Comparison of ENCODE assay signal across 28 mouse cellular contexts in genomic region chr15:27390567-27390966, GRCm38 (mm10).
"Had no signal": no experiment of that assay in that cellular context is flagged by ENCODE, and none has a peak within 500 bp of the region (broad histone marks: within the 10 kb centered on the region; RNA-seq: fewer than 3 reads in every experiment).

No protein-coding gene starts in this region.

- ATAC-seq: inflammation-experienced regulatory T-cells, adult 6 months; intestine, embryonic 15.5 days; intestine, postnatal 0 days had no signal

- H3K27me3 ChIP-seq: heart, embryonic 13.5 days; heart, embryonic 15.5 days; hindbrain, embryonic 12.5 days; hindbrain, embryonic 15.5 days; intestine, embryonic 15.5 days; kidney, embryonic 15.5 days; limb, embryonic 12.5 days; liver, embryonic 13.5 days; liver, embryonic 15.5 days had no signal

- DNase-seq: gastrocnemius, postnatal 14 days; gastrocnemius, postnatal 36 days; heart, adult 18-20 months; heart, postnatal 14 days; heart, postnatal 36 days; kidney, adult 18-20 months; kidney, adult 8-10 months; kidney, postnatal 25 days; kidney, postnatal 4 days; liver; liver, embryonic 13.5 days had no signal

- H3K9ac ChIP-seq: heart, embryonic 13.5 days; heart, embryonic 15.5 days; hindbrain, embryonic 12.5 days; hindbrain, embryonic 15.5 days; intestine, embryonic 15.5 days; kidney, embryonic 15.5 days; limb, embryonic 12.5 days; liver, embryonic 13.5 days; liver, embryonic 15.5 days had no signal

- H3K27ac ChIP-seq: heart, embryonic 10.5 days; heart, embryonic 13.5 days; heart, embryonic 15.5 days; hindbrain, embryonic 10.5 days; hindbrain, embryonic 12.5 days; hindbrain, embryonic 15.5 days; intestine, embryonic 15.5 days; kidney, embryonic 15.5 days; kidney, postnatal 0 days; layer of hippocampus, adult 2 months; left cerebral cortex, adult 2 months; limb, embryonic 10.5 days; limb, embryonic 12.5 days; liver, embryonic 13.5 days; liver, embryonic 15.5 days had no signal

- H3K4me3 ChIP-seq: heart, embryonic 10.5 days; heart, embryonic 13.5 days; heart, embryonic 15.5 days; hindbrain, embryonic 10.5 days; hindbrain, embryonic 12.5 days; hindbrain, embryonic 15.5 days; intestine, embryonic 15.5 days; kidney, embryonic 15.5 days; layer of hippocampus, adult 2 months; left cerebral cortex, adult 2 months; limb, embryonic 10.5 days; limb, embryonic 12.5 days; liver, embryonic 13.5 days; liver, embryonic 15.5 days had no signal

- H3K9me3 ChIP-seq: heart, embryonic 10.5 days; heart, embryonic 13.5 days; heart, embryonic 15.5 days; hindbrain, embryonic 12.5 days; hindbrain, embryonic 15.5 days; intestine, embryonic 15.5 days; kidney, embryonic 15.5 days; limb, embryonic 10.5 days; limb, embryonic 12.5 days; liver, embryonic 13.5 days; liver, embryonic 15.5 days had no signal

- H3K4me2 ChIP-seq: heart, embryonic 13.5 days; heart, embryonic 15.5 days; hindbrain, embryonic 12.5 days; hindbrain, embryonic 15.5 days; intestine, embryonic 15.5 days; kidney, embryonic 15.5 days; limb, embryonic 12.5 days; liver, embryonic 11.5 days; liver, embryonic 13.5 days; liver, embryonic 15.5 days had no signal

- H3K36me3 ChIP-seq: heart, embryonic 10.5 days; heart, embryonic 13.5 days; heart, embryonic 15.5 days; hindbrain, embryonic 10.5 days; hindbrain, embryonic 12.5 days; hindbrain, embryonic 15.5 days; intestine, embryonic 15.5 days; kidney, embryonic 15.5 days; limb, embryonic 10.5 days; limb, embryonic 12.5 days; liver, embryonic 13.5 days; liver, embryonic 15.5 days had no signal

- H3K4me1 ChIP-seq: heart, embryonic 10.5 days; heart, embryonic 13.5 days; heart, embryonic 15.5 days; hindbrain, embryonic 10.5 days; hindbrain, embryonic 12.5 days; hindbrain, embryonic 15.5 days; intestine, embryonic 15.5 days; kidney, embryonic 15.5 days; limb, embryonic 10.5 days; limb, embryonic 12.5 days; liver, embryonic 13.5 days; liver, embryonic 15.5 days had no signal
